Mouse (Mus musculus) forebrain, embryonic 12.5 days (tissue): ENCODE data around the gene Pip5k1b. TPM values are rescaled to one million over a fixed set of nuclear protein-coding genes. Genes with fewer than 3 reads are reported as not detected.

Experiments
- ATAC-seq: fragments of 200-750 bp; cut with Nextera tagmentation; 2 replicates; pipeline ENCODE4 v1.8.0; 2017; ENCODE audit warnings: moderate TSS enrichment; ENCODE audit not compliant: low FRiP score
- H3K27ac ChIP-seq: fragments of 300-500 bp; sonication (generic); 2 replicates; pipeline ENCODE4 v1.5.1; 2016; ENCODE audit warnings: mild to moderate bottlenecking
- H3K27me3 ChIP-seq: fragments of 300-500 bp; sonication (generic); 2 replicates; pipeline ENCODE4 v1.6.1; 2016; ENCODE audit warnings: mild to moderate bottlenecking
- H3K36me3 ChIP-seq: fragments of 300-500 bp; sonication (generic); replicated peaks from 2 replicates; pipeline ENCODE4 v1.6.1; 2016; ENCODE audit warnings: mild to moderate bottlenecking
- H3K4me1 ChIP-seq: fragments of 300-500 bp; sonication (generic); 2 replicates; pipeline ENCODE4 v1.6.1; 2016
- H3K4me2 ChIP-seq: fragments of 300-500 bp; sonication (generic); 2 replicates; pipeline ENCODE4 v1.6.1; 2016; ENCODE audit warnings: mild to moderate bottlenecking, moderate library complexity
- H3K4me3 ChIP-seq: fragments of 300-500 bp; sonication (generic); replicated peaks from 2 replicates; pipeline ENCODE4 v1.5.1; 2016; ENCODE audit warnings: mild to moderate bottlenecking
- H3K9ac ChIP-seq: fragments of 300-500 bp; sonication (generic); 2 replicates; pipeline ENCODE4 v1.6.1; 2016; ENCODE audit warnings: mild to moderate bottlenecking
- H3K9me3 ChIP-seq: fragments of 300-500 bp; sonication (generic); 2 replicates; pipeline ENCODE4 v1.6.1; 2016
- WGBS: fragments of 180-500 bp; shearing (Covaris S2); methylation state at CpG from one replicate; pipeline ENCODE4 v1.1.7; 2016; 5-methylcytosine and 5-hydroxymethylcytosine counted together
- polyA plus RNA-seq: library from polyadenylated mRNA; unstranded; fragments of >200 nt; fragmentation: Nextera tagmentation; extraction: Ambion mirVana; gene quantifications from 2 replicates; pipeline ENCODE4 v1.2.1, GENCODE M21; 2016

Gene Pip5k1b
- polyA plus RNA-seq, 1 experiment from 2014 or later = 1.5 TPM

GRCm38 (mm10) chr19:24526731-24527612, 28.7 kb downstream of the Pip5k1b start:
- Histone ChIP-seq H3K4me2 (no peak overlapping the region), H3K27me3 (no peaks in the 10 kb centered on the region), H3K4me3 (no peak overlapping the region), H3K27ac (no peak overlapping the region), H3K4me1 (no peaks in the 10 kb centered on the region), H3K36me3 (no peaks in the 10 kb centered on the region), H3K9ac (no peak overlapping the region), H3K9me3 (no peaks in the 10 kb centered on the region)
- WGBS = 83% methylated on average over 15 of the region's 15 CpGs
- ATAC-seq = no peak

GRCm38 (mm10) chr19:24523476-24524313, 32.0 kb downstream of the Pip5k1b start:
- no peak for ATAC-seq
- no peak overlapping the region for H3K27ac ChIP-seq
- H3K27me3 ChIP-seq = no peaks in the 10 kb centered on the region
- H3K4me2 ChIP-seq = no peak overlapping the region
- no peaks in the 10 kb centered on the region for H3K4me1 ChIP-seq
- no peak overlapping the region for H3K4me3 ChIP-seq
- H3K36me3 ChIP-seq = no peaks in the 10 kb centered on the region
- no peaks in the 10 kb centered on the region for H3K9me3 ChIP-seq
- no peak overlapping the region for H3K9ac ChIP-seq
- WGBS = 78% methylated on average over 15 of the region's 15 CpGs

DNA sequence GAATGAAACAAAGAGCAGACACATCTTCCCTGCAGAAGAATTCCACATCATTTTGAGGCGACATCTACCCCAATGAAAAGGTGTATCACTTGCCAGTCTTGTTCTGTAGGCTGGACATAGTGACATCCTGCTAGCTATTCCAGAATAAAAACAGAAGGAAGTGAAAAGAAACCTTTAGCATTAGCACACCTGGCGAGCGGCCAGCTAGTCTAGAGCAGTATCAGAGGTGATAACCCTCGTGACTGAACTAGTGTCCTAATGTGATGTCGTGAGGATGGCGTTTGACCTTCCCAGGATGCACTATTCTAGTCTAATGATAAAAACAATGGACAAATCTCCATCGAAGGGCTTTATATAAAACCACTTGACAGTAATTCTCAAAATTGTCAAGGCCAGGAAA, 33.7 kb downstream of the Pip5k1b start:
- Histone ChIP-seq H3K27ac (no peak overlapping the region), H3K36me3 (no peaks in the 10 kb centered on the region), H3K9ac (no peak overlapping the region), H3K4me3 (no peak overlapping the region), H3K27me3 (no peaks in the 10 kb centered on the region), H3K4me1 (no peaks in the 10 kb centered on the region), H3K9me3 (no peaks in the 10 kb centered on the region), H3K4me2 (no peak overlapping the region)
- no peak for ATAC-seq
- WGBS = 87% methylated on average over 7 of the region's 7 CpGs

- 92% methylated on average over 9 of the region's 9 CpGs for WGBS
- Histone ChIP-seq H3K9ac (no peak overlapping the region), H3K9me3 (no peaks in the 10 kb centered on the region), H3K27ac (no peak overlapping the region), H3K4me3 (no peak overlapping the region), H3K4me1 (no peaks in the 10 kb centered on the region), H3K36me3 (no peaks in the 10 kb centered on the region), H3K27me3 (no peaks in the 10 kb centered on the region), H3K4me2 (no peak overlapping the region)
- ATAC-seq = no peak
These were observed 34.5 kb downstream of the Pip5k1b start for GRCm38 (mm10) chr19:24521146-24521545.

GRCm38 (mm10) chr19:24519732-24520409, 35.8 kb downstream of the Pip5k1b start:
- no peaks in the 10 kb centered on the region for H3K9me3 ChIP-seq
- no peak overlapping the region for H3K4me3 ChIP-seq
- ATAC-seq = no peak
- H3K27me3 ChIP-seq = no peaks in the 10 kb centered on the region
- H3K9ac ChIP-seq = no peak overlapping the region
- no peaks in the 10 kb centered on the region for H3K36me3 ChIP-seq
- WGBS = 88% methylated on average over 6 of the region's 6 CpGs
- H3K27ac ChIP-seq = no peak overlapping the region
- no peaks in the 10 kb centered on the region for H3K4me1 ChIP-seq
- H3K4me2 ChIP-seq = no peak overlapping the region

- no peaks in the 10 kb centered on the region for H3K4me1 ChIP-seq
- H3K36me3 ChIP-seq = no peaks in the 10 kb centered on the region
- H3K9ac ChIP-seq = no peak overlapping the region
- no peak overlapping the region for H3K4me3 ChIP-seq
- no peak for ATAC-seq
- H3K9me3 ChIP-seq = no peaks in the 10 kb centered on the region
- H3K27me3 ChIP-seq = no peaks in the 10 kb centered on the region
- H3K27ac ChIP-seq = no peak overlapping the region
- H3K4me2 ChIP-seq = no peak overlapping the region
These were observed 37.3 kb downstream of the Pip5k1b start for GRCm38 (mm10) chr19:24518384-24518783.

DNA sequence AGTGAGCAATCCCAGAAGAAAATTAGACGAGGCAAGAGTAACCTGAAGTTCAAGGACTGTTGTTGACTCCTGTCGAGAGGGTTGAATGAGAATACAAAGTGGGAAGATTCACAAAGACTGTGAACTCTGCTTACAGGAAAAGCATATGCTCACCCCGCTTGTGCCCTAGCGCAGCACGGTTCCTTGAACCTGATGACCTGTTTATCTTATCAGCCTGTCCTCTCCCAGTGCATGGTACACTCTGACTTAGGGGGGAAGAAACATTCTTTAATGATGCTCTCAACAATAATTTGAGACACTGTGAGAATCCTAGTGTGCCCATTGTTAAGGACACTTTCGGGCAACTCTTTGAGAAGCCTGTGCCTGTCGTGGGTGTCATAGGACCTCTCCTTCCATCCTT, 38.6 kb downstream of the Pip5k1b start:
- no peak for ATAC-seq
- 85% methylated on average over 7 of the region's 7 CpGs for WGBS
- no peaks in the 10 kb centered on the region for H3K9me3 ChIP-seq
- H3K4me1 ChIP-seq = no peaks in the 10 kb centered on the region
- no peaks in the 10 kb centered on the region for H3K36me3 ChIP-seq
- H3K9ac ChIP-seq = no peak overlapping the region
- no peak overlapping the region for H3K4me3 ChIP-seq
- no peak overlapping the region for H3K4me2 ChIP-seq
- H3K27me3 ChIP-seq = no peaks in the 10 kb centered on the region
- H3K27ac ChIP-seq = no peak overlapping the region

DNA sequence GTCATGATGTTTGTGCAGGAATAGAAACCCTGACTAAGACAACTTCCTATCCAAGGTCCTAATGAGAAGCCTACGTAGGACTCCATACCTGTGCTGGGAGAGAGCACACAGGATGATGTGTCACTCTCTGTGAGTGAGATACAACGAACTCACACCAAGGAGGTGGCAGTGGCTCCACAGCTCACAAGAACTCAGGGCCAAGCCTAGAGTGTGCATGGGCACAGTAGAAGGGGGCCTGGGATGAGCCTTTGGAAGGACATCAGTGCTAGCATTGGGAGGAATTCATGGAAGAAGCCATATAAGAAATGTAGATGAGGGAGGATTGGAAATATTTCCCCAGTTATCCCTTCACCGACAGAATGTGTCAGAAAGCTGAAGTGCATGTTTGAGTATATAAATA, 39.7 kb downstream of the Pip5k1b start:
- Histone ChIP-seq H3K4me3 (no peak overlapping the region), H3K9me3 (no peaks in the 10 kb centered on the region), H3K4me2 (no peak overlapping the region), H3K36me3 (no peaks in the 10 kb centered on the region), H3K4me1 (no peaks in the 10 kb centered on the region), H3K27me3 (no peaks in the 10 kb centered on the region), H3K27ac (no peak overlapping the region), H3K9ac (no peak overlapping the region)
- ATAC-seq = no peak
- 95% methylated on average over 3 of the region's 3 CpGs for WGBS

DNA sequence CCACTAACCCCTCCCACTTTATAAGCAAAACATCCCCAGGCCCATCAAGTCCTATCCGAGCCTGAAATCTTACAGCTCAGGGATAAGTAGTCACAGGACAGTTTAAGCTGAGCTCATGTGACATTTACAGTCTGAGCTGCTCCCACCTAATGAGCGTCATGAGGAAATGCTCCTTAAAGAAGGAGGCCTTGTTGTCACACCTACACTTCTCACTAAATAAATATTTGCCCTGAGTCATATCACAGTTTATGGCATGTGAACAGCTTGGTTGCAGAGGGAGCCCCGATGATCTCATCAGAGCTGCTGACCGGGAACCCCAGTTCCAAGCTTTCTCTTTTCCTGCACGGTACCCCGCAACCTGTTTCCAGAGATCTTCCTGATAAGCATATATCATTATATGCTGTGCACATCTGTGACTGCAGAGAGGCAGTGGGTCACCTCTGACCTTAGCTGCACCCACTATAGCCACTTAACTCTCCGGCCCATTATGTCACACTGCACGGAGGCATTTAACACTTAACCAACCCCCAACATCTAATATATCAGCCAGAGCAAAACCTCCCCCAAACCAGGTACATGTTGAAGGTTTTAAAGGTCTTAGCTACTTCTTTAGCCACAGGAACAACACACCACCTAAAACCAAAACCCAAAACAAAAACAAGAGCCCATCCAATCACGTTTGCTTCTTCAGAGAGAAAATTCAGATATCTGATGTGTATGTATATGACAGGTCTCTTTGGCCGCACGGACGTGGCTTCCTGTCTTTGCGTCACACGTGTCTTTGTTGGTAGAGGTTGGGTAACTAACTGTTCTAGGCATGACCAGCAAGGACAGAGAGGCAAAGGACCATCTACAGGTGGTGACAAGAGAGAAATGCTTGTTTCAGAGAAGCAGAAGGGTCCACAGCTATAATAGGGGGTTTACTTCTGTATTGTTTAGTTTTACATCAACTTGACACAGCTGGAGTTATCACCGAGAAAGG, 40.7 kb downstream of the Pip5k1b start:
- WGBS = 87% methylated on average over 15 of the region's 15 CpGs
- Histone ChIP-seq H3K4me2 (no peak overlapping the region), H3K9ac (no peak overlapping the region), H3K27me3 (no peaks in the 10 kb centered on the region), H3K4me1 (no peaks in the 10 kb centered on the region), H3K4me3 (no peak overlapping the region), H3K9me3 (no peaks in the 10 kb centered on the region), H3K36me3 (no peaks in the 10 kb centered on the region), H3K27ac (no peak overlapping the region)
- ATAC-seq = no peak

DNA sequence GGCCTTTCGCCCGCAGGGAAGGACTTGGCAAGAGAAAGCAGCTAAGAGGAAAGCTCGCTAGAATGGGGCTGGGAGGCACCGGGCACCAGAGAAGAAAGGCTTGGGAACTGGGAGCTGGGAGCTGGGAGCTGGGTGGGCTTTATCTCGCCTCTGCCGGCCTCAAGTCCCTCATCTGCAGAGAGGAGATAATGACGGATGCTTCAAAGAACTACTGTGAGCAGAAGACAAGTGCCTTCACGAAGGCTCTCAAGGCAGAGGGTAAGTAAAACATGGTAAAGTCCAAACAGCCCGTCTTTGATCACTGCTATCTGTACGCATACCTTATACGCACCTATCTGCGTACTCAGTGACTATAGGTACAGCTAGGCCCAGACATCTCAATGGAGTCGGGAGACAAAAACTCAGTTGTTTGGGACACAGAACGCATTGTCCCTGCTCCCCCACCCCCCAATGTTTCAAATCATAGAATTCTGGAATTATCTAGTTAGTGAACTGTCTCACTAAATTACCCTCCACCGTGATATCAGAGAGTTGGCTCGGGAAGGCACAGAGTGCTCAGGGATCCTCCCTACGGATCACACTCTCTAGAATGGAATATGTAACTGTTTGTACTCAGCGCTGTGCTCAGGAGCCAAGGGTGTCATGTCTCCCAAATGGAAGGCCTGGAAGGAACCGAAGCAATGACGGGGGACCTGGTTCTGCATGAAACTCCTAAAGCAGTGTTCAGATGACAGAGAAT, 42.4 kb downstream of the Pip5k1b start:
- H3K4me1 ChIP-seq = peaks cover 7% of the 10 kb centered on the region
- H3K27ac ChIP-seq = no peak overlapping the region
- WGBS = 87% methylated on average over 20 of the region's 20 CpGs
- no peak overlapping the region for H3K9ac ChIP-seq
- ATAC-seq = no peak
- H3K4me2 ChIP-seq = no peak overlapping the region
- no peaks in the 10 kb centered on the region for H3K36me3 ChIP-seq
- no peaks in the 10 kb centered on the region for H3K9me3 ChIP-seq
- no peaks in the 10 kb centered on the region for H3K27me3 ChIP-seq
- H3K4me3 ChIP-seq = no peak overlapping the region

- no peaks in the 10 kb centered on the region for H3K36me3 ChIP-seq
- peaks cover 12% of the 10 kb centered on the region for H3K4me1 ChIP-seq
- no peaks in the 10 kb centered on the region for H3K27me3 ChIP-seq
- H3K9me3 ChIP-seq = no peaks in the 10 kb centered on the region
- no peak overlapping the region for H3K9ac ChIP-seq
- 87% methylated on average over 7 of the region's 7 CpGs for WGBS
- H3K4me2 ChIP-seq = no peak overlapping the region
- no peak overlapping the region for H3K27ac ChIP-seq
- no peak overlapping the region for H3K4me3 ChIP-seq
- ATAC-seq = no peak
These were observed 43.7 kb downstream of the Pip5k1b start for GRCm38 (mm10) chr19:24511939-24512338.
